Mouse (Mus musculus): ENCODE measurements around the gene P2rx5.

DNA sequence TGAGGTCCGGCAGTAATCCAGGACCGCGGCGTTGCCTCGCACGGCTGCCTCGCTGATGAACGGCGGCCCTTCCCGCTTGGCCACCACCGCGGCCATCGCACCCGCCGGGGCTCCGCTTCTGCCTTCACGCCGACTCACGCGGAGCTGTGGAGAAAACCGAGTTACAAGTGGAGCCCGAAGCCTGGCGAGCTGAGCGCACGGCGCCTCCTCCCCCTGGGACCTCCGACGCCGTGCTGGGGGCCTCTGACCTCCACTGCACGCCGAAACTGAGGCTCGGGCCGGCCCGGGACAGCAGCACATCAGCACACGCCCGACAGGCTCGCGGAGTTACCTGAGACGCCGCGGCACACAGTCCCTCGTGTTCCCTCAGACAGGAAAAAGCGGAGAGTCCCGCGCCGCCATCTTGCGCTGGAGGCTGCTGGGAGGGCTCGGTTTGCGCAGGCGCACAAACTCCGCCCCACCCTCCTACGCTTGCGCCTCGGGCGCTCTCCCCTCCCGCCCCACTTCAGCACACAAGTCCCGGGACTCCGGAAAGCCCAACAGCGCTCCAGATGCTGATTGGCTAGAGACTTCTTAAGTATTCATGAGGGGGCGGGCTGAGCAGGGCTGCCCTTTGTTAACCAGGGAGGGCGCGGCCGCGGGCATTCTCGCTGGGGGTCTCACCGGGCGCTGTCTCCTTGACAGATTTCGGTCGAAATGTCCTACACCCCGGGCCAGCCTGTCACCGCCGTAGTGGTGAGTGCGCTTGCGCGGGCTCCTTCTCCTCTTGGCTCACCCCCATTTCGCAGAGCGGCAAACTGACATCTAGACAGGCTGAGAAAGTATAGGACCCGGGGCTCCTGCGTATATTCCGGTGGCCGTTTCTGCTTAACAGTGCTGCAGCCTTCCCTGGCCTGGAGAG, 16.6 kb downstream of the P2rx5 start, which contains the start of the genes Emc6 and Tax1bp3:
- TF ChIP-seq CTCF (IDR thresholded peaks at IDR 0.05; ENCODE audit: extremely low read depth, insufficient read depth, low read length) = no peak
- TF ChIP-seq POLR2A (IDR thresholded peaks at IDR 0.05; ENCODE audit: extremely low read depth, insufficient read depth, low read length) = peak; percentile 85

Measured in cortical plate, adult 2 months (tissue).